13 mouse cellular contexts compared by ENCODE assay signal in genomic region chr10:86707134-86707533, GRCm38 (mm10). TPM values are rescaled to one million over a fixed set of nuclear protein-coding genes. Genes with fewer than 3 reads are reported as not detected.
DNase-seq lines count a peak whose midpoint lies in the region; ATAC-seq and TF ChIP-seq lines count a peak whose summit lies in the region.
"Had no signal": no experiment of that assay in that cellular context is flagged by ENCODE, and none has a peak within 500 bp of the region (broad histone marks: within the 10 kb centered on the region; RNA-seq: fewer than 3 reads in every experiment).

No protein-coding gene starts in this region.

- H3K27ac ChIP-seq in gastrocnemius, adult 2 months, result peak overlapping the region; percentile 97
- H3K27ac ChIP-seq in lung, postnatal 0 days (ENCODE audit: low read length), result peak overlapping the region; percentile 95; the same call in 1 of the 2 replicates
- no peak overlapping the region for H3K27ac ChIP-seq in limb, embryonic 13.5 days
- peak overlapping the region; percentile 11; the same call in 1 of the 2 replicates for H3K27ac ChIP-seq in small intestine, adult 2 months (ENCODE audit: insufficient read depth, low read depth, low read length)

- H3K9me3 ChIP-seq in lung, postnatal 0 days (ENCODE audit: low read length), result no peaks in the 10 kb centered on the region
- no peaks in the 10 kb centered on the region for H3K9me3 ChIP-seq in limb, embryonic 13.5 days

- TF ChIP-seq POLR2A in small intestine, adult 2 months (IDR thresholded peaks at IDR 0.05; ENCODE audit: low read depth, low read length), result no peak

- no peak for DNase-seq in gastrocnemius, adult 2 months
- no peak for DNase-seq in gastrocnemius, postnatal 36 days
- DNase-seq in lung, postnatal 0 days (ENCODE audit: low spot score), result no peak
- DNase-seq in lung, postnatal 25 days (ENCODE audit: low spot score), result no peak
- DNase-seq in adrenal gland, postnatal 4 days (ENCODE audit: low spot score in 2 of 2), result no peak
- no peak for DNase-seq in lung, postnatal 10 days
- DNase-seq: cerebellum, adult 8-10 months; gastrocnemius, postnatal 25 days; thymus, postnatal 36 days had no signal

- peak overlapping the region; percentile 67; the same call in 1 of the 2 replicates for H3K4me2 ChIP-seq in lung, postnatal 0 days (replicated peaks; ENCODE audit: low read depth, low read length)
- H3K4me2 ChIP-seq in limb, embryonic 13.5 days (replicated peaks), result peak overlapping the region; percentile 93; the same call in 1 of the 2 replicates

- intact Hi-C loops in gastrocnemius, adult 2 months (cut with DNase I), result loop anchor here (5.0 to 10.0 kb wide), 2 partner anchors 70 to 128 kb away; partner anchors contain the start of gene Nt5dc3
- intact Hi-C loops in gastrocnemius, postnatal 36 days (cut with DNase I), result loop anchor here (5.0 kb wide), 1 partner anchor 70 kb away; the partner anchor contains the start of gene Nt5dc3

- TF ChIP-seq CTCF in gastrocnemius, adult 2 months (IDR thresholded peaks at IDR 0.05), result no peak
- no peak for TF ChIP-seq CTCF in lung, postnatal 0 days (IDR thresholded peaks at IDR 0.05)
- no peak for TF ChIP-seq CTCF in small intestine, adult 2 months (IDR thresholded peaks at IDR 0.05; ENCODE audit: extremely low read depth, insufficient read length, insufficient replicate concordance, low read depth, low read length)

- peaks cover 5% of the 10 kb centered on the region; the same call in 1 of the 2 replicates for H3K4me1 ChIP-seq in lung, postnatal 0 days (ENCODE audit: insufficient read depth, low read depth, low read length)
- H3K4me1 ChIP-seq in limb, embryonic 13.5 days, result peaks cover 26% of the 10 kb centered on the region
- peaks cover 9% of the 10 kb centered on the region; the same call in 1 of the 2 replicates for H3K4me1 ChIP-seq in small intestine, adult 2 months (ENCODE audit: control insufficient read depth, insufficient read depth, insufficient read length, low read length)

- 68% methylated on average over 3 of the region's 3 CpGs for WGBS in lung, postnatal 0 days
- 88% methylated on average over 3 of the region's 3 CpGs for WGBS in limb, embryonic 13.5 days
- 61% methylated on average over 3 of the region's 3 CpGs for WGBS in small intestine, adult 2 months

- H3K36me3 ChIP-seq in lung, postnatal 0 days (ENCODE audit: insufficient read depth, low read length), result no peaks in the 10 kb centered on the region
- peaks cover 18% of the 10 kb centered on the region for H3K36me3 ChIP-seq in limb, embryonic 13.5 days
- H3K36me3 ChIP-seq in small intestine, adult 2 months (ENCODE audit: control insufficient read depth, insufficient read depth, low read length), result peaks cover 10% of the 10 kb centered on the region

- no peak for ATAC-seq in lung, postnatal 0 days
- ATAC-seq in limb, embryonic 13.5 days (ENCODE audit: low FRiP score, low read depth), result no peak

- no peak overlapping the region for H3K9ac ChIP-seq in lung, postnatal 0 days (replicated peaks; ENCODE audit: low read depth)
- no peak overlapping the region for H3K9ac ChIP-seq in limb, embryonic 13.5 days

- peak overlapping the region; percentile 84 for H3K4me3 ChIP-seq in gastrocnemius, adult 2 months
- H3K4me3 ChIP-seq in lung, postnatal 0 days (ENCODE audit: low read depth, low read length), result no peak overlapping the region
- H3K4me3 ChIP-seq in limb, embryonic 13.5 days, result no peak overlapping the region
- no peak overlapping the region for H3K4me3 ChIP-seq in small intestine, adult 2 months (ENCODE audit: low read depth, low read length)

- TF ChIP-seq EP300 in lung, postnatal 0 days (IDR thresholded peaks at IDR 0.05), result no peak

- no peaks in the 10 kb centered on the region for H3K27me3 ChIP-seq in lung, postnatal 0 days (replicated peaks; ENCODE audit: insufficient read depth, low read length)
- no peaks in the 10 kb centered on the region for H3K27me3 ChIP-seq in limb, embryonic 13.5 days
- no peaks in the 10 kb centered on the region for H3K27me3 ChIP-seq in small intestine, adult 2 months (ENCODE audit: control insufficient read depth, insufficient read depth, low read length)

RNA-seq across cellular contexts. Expression of gene Ttc41, which starts 1.5 kb away (rescaled TPM):
- total RNA-seq in gastrocnemius, adult 2 months (2021), result 1 to 10 TPM; 2.3 to 2.5 TPM
- 1 to 10 TPM; 1.9 to 2.1 TPM for total RNA-seq in gastrocnemius, postnatal 36 days (2021)
- 0.67 and 1.0 TPM in 2 replicates for polyA plus RNA-seq in lung, postnatal 0 days (2015; fragmentation: Nextera tagmentation; extraction: Ambion mirVana)
- 1.7 and 2.2 TPM in 2 replicates for polyA plus RNA-seq in limb, embryonic 13.5 days (2015; fragmentation: Nextera tagmentation; extraction: Ambion mirVana)
- 0.32 and 0.47 TPM in 2 replicates for polyA plus RNA-seq in small intestine, adult 2 months (2012; rRNA removed)
- 1 to 10 TPM; 2.8 to 4.3 TPM for total RNA-seq in adrenal gland, postnatal 4 days (2021)

RNA-seq across cellular contexts. Expression of gene Hsp90b1, which starts 1.8 kb away (rescaled TPM):
- 100 to 1,000 TPM; 108 to 149 TPM for total RNA-seq in gastrocnemius, adult 2 months (2021)
- 100 to 1,000 TPM in 1 of 2 experiments, 10 to 100 TPM in 1; 99.0 to 101 TPM for total RNA-seq in gastrocnemius, postnatal 36 days (2021)
- 283 and 342 TPM in 2 replicates for polyA plus RNA-seq in lung, postnatal 0 days (2015; fragmentation: Nextera tagmentation; extraction: Ambion mirVana)
- polyA plus RNA-seq in limb, embryonic 13.5 days (2015; fragmentation: Nextera tagmentation; extraction: Ambion mirVana), result 634 and 696 TPM in 2 replicates
- 9.1 and 15.1 TPM in 2 replicates for polyA plus RNA-seq in small intestine, adult 2 months (2012; rRNA removed)
- total RNA-seq in adrenal gland, postnatal 4 days (2021), result 100 to 1,000 TPM; 505 to 525 TPM

RNA-seq across cellular contexts. Expression of gene Gm49358, which starts 56.6 kb away (rescaled TPM):
- 10 to 100 TPM; 16.7 to 32.1 TPM for total RNA-seq in gastrocnemius, adult 2 months (2021)
- total RNA-seq in gastrocnemius, postnatal 36 days (2021), result 10 to 100 TPM; 20.2 to 20.3 TPM
- polyA plus RNA-seq in lung, postnatal 0 days (2015; fragmentation: Nextera tagmentation; extraction: Ambion mirVana), result not detected in 2 replicates
- polyA plus RNA-seq in limb, embryonic 13.5 days (2015; fragmentation: Nextera tagmentation; extraction: Ambion mirVana), result 0.27 TPM in 1 of 2 replicates, not detected in the other
- polyA plus RNA-seq in small intestine, adult 2 months (2012; rRNA removed), result not detected in 2 replicates
- total RNA-seq in adrenal gland, postnatal 4 days (2021), result 1 to 10 TPM; 4.8 to 6.2 TPM
- polyA plus RNA-seq: C2C12; neural tube, embryonic 11.5 days had no signal
